Mouse (Mus musculus): ENCODE data around the gene Cntd1. TPM values are rescaled to one million over a fixed set of nuclear protein-coding genes. Genes with fewer than 3 reads are reported as not detected.

Cntd1 gene
- under 1 TPM; 0.42 to 0.84 TPM for total RNA-seq (2021)

DNA sequence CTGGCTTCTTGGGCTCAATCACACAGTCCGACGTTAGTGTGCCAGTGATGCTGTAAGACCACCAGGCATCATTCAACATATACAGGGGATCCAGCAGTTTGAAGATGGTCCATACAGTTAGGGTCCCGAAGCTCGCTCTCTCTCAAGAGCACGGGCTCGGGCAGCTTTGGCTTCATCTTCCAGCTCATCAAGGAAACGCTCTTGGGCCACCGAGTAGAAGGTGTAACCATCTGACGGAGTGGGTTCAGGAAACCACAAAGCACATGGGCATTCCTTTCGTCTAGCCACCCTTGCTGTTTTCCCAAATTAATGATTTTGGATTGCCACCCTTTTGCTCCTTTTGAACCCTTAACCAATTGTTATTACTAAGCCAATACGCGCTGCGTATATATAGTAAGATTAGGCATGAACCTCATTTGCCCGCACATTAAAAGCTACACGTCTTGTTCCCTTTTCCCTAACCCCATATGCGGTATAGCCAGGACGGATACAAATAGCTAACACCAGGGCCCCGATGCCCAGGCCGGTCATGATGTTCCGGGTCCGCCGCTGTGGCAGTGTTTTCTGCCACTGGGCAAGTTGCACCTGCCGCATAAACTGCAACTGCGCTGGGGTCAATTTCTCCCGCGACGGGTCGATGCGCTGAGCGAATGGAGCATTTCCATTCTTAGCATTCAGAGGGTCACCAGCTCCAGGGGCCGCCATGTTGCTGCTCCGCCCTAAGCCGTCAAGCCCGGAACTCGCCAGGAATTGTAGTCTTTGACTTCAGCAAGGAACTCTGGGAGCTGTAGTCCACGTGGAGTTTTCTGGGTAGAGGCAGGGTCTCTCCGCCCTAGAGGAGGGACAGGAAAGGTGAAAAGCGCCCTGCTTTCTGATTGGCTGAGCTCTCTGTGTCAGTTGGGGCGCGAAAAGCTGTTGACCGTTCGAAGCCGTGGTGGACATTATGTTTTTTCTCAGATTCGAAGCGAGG, at the start of gene Cntd1, which contains the start of gene Coa3:
Cntd1 (plus strand) TSS at position 790 of the 970 bp plus-strand sequence.
Coa3 (minus strand) TSS at position 892 of the 970 bp plus-strand sequence.
- intact Hi-C loops (cut with DNase I), result no loop called here

DNA sequence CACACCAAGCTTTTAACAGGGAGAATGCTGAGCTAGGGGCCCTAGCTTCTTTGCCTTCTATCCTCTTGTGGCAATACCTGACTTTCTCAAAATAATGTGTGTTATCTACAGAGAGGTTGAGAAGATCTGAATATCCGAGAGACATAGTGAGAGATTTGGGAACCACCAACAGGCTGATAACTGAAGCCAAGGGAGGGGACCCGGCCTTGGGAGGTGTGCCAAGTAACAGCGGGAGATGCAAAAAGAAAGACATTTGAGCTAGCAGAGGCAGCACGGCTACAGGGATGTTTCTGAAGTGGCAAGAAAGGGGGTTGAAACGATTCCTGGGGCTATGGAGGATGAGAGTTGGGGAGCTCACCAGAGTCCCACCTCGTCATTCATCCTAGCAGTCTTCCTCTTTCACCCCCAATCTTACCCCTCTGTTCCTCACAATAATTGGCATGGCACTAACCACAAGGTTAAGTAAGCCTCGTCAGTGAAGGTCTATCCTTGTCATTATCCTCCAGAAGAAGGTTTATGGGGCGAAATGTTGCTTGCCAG, 49.4 kb upstream of the Cntd1 start:
- no peak for DNase-seq (ENCODE audit: low spot score in 2 of 2)
- intact Hi-C loops (cut with DNase I), result no loop called here

More for the DNA sequence above, at the start of gene Cntd1, which contains the start of gene Coa3:
- DNase-seq (ENCODE audit: low spot score in 2 of 2), result peak; percentile 84 to 86

DNA sequence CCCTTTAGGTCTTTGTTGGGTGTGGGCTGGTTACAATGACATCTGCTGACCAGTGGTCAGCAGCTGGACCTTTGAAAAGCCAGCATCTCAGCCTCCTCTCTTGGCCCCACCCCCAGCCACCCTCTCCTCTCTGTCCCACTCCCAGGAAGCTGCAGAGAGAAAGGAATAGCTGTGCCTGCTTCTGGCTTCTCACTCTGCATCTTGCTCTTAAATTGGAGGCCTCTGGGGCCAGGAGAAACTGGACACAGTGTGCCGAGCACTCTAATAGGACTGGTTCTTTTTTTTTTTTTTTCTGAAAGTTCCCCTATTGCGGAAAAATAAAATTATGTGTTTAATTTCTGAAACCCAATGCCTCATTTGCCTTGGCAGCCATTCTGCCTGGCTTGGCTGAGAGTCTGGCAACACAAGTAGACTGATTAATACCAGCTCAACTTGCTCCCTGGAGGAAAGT, 48.7 kb upstream of the Cntd1 start:
- DNase-seq (ENCODE audit: low spot score in 2 of 2), result no peak
- intact Hi-C loops (cut with DNase I), result no loop called here

DNA sequence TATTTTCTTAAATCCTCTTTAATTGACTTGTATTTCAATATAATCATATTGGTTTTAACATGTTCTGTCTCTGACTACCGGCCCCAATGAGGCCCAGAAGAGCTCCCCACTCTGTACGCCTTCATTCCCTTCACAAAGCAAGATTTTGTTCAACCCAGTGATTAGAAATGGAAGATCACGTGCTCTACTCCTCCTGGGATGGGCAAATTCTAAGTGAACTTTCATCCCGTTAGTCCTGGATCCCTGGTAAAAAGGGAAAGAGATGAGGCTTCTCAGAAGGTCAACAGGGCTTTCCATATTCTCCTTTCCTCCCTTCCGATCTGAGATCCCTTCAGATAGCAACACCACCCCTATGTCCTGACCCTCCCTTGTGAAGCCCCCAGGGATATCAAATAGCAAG, 48.3 kb upstream of the Cntd1 start:
- no peak for DNase-seq (ENCODE audit: low spot score in 2 of 2)

DNA sequence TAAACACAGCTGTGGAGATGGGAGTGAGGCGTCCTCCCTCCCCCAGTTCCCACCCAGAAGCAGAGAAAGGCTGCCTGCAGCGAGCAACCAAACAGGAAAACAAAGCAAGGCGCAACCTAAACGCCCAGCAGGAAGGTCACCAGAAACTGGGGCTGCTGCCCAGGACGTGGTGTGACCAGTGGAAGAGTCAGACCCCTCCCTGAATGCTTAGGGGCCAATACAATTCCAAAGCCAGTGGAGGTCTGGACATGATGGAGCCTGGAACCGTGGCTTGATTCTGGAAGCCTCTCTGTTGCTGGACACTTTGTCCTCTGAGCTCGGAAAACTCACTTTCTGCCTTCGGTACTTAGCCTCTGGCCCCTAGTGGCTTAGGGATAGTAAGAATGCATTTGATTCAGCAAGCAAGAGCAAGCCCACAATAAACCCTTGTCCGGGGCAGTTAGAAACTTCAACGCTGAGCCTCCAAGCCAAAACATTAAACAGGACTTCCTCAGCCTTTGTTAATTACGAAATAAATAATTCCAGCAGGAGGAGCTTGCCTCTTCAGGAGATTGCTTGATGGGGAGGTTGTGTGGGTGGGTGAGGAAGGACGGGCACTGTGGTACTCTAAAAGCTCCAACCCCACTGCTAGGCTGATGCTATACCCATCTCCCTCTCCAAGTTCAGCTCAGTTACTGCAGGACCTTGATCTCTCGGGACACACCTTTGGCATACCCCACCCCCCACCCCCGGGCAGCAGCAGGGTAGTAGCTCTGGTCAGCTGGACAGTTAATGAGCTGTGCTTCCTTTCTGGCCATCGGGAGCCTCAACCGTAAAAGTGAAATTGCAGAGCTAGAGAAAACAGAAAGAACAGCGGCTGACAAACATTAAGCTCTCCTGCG, 47.6 kb upstream of the Cntd1 start:
- intact Hi-C loops (cut with DNase I), result no loop called here

More for the DNA sequence above, 48.3 kb upstream of the Cntd1 start:
- intact Hi-C loops (cut with DNase I), result no loop called here

DNA sequence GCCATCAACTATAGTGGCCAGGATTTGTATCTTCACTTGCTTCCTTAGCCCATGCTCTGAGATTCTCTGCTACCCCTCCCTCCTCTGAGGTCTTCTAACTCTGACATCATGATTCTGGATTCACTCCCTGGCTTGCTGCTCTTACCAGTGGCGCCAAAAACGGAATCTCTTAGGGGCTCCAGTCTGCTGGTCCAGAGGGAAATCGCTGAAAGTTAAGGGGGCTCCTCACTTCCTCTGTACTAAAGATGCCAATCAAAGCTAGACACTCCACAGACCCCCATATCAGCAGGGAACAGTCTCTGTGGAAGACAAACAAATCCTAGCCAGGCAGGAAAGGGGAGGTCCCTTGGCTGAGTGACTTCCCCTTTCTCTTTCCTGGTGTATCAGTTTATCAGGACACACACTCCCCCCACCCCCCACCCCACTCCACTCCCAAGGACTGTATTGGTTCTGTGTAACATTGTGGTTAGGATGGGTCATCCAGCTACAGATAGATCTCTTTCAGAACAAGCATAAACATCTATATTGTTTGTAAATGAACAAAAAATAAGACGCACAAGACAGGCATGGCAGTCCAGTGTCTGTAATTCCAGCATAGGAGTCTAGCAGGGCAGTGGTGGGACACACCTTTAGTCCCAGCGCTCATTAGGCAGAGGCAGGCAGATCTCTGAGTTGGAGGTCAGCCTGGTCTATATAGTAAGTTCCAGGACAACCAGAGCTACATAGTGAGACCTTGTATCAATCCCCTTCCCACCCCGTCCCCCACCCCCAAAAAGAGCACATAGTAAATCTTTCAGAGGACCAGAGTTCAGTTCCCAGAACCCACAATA, 46.6 kb upstream of the Cntd1 start:
- intact Hi-C loops (cut with DNase I), result no loop called here
- DNase-seq (ENCODE audit: low spot score in 2 of 2), result no peak

More for the DNA sequence above, 47.6 kb upstream of the Cntd1 start:
- peak; percentile 11 to 31 for DNase-seq (ENCODE audit: low spot score in 2 of 2)

DNA sequence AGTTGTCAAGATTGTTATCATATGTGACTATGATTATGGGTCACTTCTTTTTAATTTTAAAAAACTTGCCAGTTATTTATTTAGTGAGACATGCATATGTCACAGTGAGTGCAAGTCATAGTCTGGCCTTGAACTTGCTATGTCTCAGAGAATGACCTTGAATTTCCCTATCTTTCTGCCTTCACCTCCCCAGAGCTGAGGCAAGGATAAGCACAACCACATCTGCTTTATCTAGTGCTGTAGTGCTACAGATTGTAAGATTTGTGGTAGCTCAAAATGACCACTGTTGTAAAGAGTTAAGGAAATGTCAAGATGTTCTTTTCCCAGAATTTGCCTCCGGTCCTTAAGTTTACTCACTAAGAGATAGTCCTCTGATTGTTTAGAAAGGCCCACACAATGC, 45.6 kb upstream of the Cntd1 start:
- intact Hi-C loops (cut with DNase I), result no loop called here
- DNase-seq (ENCODE audit: low spot score in 2 of 2), result no peak

DNA sequence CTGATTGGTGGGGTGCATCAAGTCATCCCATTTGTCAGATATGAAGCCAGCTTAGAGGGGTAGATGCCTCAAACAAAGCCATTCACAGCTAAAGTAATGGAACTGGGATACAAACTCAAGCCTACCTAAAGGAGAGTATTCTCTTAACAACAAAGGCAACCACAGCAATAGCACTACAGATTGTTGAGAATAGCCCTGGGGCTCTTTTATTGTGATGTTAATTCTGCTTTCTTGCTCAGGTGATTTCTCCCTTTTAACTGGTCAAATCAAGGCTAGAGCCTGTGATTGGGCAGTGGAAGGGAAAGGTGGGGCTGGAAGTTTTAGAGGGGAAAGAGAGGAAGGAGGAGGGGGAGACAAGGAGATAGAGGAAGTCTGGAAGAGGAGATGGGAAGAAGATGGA, 44.7 kb upstream of the Cntd1 start:
- intact Hi-C loops (cut with DNase I), result no loop called here

DNA sequence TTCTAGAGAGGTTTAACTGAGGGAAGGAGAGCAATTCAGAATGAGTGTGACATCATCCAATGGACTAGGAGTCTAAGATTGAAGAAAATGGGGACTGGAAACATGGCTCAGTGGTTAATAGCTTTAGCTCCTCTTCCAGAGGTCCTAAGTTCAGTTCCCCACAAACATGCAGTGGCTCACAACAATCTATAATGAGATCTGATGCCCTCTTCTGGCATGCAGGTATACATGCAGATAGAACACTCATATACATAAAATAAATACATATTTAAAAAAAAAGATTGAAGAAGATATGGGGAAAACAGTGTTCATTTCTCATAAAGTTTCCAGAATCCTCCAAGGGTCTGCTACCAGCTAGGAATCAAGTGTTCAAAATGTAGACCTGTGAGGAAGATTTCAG, 43.4 kb upstream of the Cntd1 start:
- DNase-seq (ENCODE audit: low spot score in 2 of 2), result no peak
- intact Hi-C loops (cut with DNase I), result no loop called here

More for the DNA sequence above, 44.7 kb upstream of the Cntd1 start:
- DNase-seq (ENCODE audit: low spot score in 2 of 2), result no peak

DNA sequence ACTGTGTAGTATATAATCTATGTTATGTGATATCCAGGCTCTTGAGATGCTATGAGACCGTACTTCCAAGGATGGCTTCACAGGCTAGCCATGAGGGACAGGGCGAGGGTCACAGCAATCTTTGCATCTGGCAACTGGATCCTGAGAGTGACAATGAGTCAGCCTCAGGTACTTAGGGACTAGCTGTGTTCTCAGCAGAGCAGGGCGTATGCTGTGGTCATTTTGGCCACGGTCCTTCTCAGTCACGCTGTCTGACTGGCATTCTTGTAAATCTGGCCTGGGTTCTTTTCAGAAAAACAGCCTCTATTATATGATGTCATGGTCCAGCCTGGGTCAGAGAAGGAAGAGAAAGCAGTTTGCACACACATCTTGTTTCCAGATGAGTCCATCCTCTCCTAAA, 42.0 kb upstream of the Cntd1 start:
- intact Hi-C loops (cut with DNase I), result no loop called here

DNA sequence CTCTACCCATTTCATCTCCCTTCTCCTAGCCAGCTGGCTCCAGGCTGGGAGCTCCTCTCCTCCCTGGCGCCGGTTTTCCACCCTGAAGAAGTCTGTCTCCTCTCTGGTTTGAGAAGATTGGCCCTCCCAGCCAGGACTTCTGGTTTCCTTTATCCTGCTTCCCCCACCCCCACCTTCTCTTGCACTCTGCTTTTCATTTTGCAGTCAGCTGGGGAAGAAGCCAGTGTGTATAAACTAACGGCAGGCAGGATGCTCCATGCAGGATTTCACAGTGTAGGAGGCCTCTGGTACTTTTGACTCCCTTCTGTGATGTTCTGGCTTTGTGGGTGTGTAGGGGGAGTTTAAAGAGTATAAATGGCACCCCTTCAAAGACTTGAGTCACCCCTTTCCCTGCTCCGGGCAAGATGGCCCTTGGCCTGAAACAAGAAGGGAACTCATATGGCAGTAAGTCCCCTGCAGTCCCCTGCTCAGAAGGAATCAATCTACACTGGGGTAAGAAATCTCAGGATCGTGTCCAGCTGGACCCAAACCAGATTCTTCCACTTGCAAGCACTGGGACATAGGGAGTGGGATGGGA, 40.7 kb upstream of the Cntd1 start:
- intact Hi-C loops (cut with DNase I), result no loop called here
- peak in 1 of 2 experiments; percentile 48 for DNase-seq (ENCODE audit: low spot score in 2 of 2)

More for the DNA sequence above, 42.0 kb upstream of the Cntd1 start:
- DNase-seq (ENCODE audit: low spot score in 2 of 2), result no peak

DNA sequence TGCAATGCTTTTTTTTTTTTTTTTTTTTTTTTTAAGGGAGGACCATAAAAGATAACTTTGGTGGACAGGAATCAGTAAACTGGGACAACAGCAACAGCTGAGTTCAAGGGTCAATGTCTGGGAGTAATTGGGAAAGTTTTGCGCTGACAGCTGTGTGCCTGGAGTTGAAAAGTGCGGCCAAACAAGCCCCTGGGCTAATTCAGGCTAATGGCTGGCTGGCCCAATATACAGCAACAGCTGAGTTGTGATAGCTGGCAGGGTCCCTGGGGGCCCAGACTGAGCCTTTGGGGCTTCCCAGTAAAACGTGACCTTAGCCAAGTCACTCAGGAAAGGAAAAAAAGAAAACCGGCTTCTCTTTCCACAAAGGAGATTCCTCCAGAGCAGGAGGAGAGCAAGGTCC, 33.7 kb upstream of the Cntd1 start:
- no peak for DNase-seq (ENCODE audit: low spot score in 2 of 2)
- intact Hi-C loops (cut with DNase I), result no loop called here

DNA sequence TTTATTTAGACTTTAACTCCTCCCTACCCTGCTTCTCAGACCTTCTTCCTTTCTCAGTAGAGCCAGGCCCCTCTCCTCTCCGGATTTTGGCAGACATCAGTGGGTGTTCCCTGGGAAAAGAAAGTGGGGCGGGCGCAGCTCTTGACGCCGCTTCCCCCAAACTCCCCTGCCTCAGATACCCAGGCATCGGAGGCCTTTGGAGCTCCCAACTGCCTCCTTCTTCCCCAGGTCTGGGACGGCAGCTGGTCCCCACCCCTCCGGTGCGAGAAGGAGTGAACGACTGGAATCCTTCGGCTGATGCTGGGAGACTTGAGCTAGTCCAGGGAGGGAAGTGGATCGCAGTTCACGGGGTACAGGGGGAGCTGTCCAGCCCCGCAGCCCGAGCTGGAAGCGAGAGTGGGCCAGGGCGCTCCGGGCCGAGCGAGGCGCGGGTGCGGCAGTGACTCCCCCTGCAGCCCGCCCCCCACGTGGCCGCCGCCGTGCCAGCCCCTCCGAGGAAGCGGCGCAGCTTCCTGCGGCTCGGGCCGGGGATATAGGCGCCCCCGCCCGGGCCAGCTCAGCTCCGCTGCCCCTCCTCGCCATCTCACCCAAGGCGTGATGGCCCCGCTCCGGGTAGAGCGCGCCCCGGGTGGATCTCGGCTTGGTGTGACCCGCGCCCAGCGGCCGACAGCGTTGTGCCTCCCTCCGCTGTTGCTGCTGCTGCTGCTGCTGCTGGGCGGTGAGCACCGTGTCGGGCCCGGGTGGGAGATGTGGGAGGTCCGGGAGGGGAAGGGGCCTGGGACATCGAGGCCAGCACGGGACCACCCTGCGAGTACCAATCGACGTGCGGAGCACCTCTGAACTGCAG, 32.7 kb upstream of the Cntd1 start, which contains the start of gene Ramp2:
Ramp2 (plus strand) TSS at position 174 of the 847 bp plus-strand sequence.
- intact Hi-C loops (cut with DNase I), result no loop called here
- DNase-seq (ENCODE audit: low spot score in 2 of 2), result peak; percentile 25 to 38

DNA sequence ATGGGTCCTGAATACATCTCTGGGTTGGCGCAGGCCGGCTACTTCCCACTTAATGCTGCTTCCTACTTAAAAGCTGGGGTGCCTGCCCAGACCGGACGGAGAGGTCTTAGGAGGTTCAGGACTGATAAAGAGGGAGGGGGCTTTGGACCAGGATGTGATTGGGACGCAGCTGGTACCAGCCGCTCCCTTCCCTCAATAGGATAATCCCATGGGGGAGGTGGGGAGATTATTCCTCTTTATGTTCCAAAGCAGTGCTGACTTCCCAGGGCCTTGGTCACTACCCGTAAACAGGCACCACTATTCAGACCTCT, 32.2 kb upstream of the Cntd1 start:
- no peak for DNase-seq (ENCODE audit: low spot score in 2 of 2)
- intact Hi-C loops (cut with DNase I), result no loop called here

DNA sequence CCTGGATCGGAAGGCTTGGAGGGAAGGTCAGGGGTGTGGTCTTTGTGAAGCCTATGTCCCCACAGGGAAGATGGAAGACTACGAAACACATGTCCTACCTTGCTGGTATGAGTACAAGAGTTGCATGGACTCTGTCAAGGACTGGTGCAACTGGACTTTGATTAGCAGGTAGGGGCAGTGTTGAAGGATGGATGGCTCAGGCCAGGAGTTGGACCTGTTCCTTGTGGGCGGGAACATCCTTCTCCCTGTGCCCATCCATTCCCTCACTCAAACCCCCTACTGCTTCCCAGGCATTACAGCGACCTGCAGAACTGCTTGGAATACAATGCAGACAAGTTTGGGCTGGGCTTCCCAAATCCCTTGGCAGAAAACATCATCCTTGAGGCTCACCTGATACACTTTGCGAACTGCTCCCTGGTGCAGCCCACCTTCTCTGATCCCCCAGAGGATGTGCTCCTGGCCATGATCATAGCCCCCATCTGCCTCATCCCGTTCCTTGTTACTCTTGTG, 31.2 kb upstream of the Cntd1 start:
- DNase-seq (ENCODE audit: low spot score in 2 of 2), result no peak
- intact Hi-C loops (cut with DNase I), result loop anchor here (2.0 kb wide), 1 partner anchor 35 kb away; no protein-coding TSS in a partner anchor

DNA sequence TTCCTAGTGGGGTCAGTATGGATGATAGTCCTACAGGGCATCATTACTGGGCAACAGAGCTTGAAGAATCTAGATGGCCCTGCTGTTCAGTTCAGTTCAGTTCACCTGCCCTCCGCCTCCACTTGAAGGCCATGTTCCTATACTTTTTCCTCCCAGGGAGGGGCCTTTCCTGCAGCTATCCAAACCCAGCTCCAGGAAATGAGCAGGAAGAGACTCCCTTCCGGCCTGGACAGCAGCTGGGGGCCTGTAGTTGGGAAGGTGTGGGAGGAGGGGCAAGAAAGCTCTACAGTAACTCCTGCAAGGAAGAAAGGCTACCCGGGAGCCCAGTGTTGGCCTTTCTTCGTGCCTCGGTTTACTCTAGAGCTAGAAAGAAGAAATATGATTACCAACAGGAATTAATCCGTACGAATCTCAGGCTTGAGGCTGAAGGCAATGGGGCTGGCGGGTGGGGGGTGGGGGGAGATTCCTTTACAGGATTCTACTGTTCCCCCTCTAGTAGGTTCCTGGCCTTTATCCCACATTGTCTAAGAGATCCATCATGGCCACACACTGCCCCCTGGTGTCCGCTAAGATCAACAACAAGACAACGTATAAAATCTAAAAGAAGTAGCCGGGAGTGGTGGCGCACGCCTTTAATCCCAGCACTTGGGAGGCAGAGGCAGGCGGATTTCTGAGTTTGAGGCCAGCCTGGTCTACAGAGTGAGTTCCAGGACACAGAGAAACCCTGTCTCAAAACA, 30.4 kb upstream of the Cntd1 start:
- peak; percentile 49 to 58 for DNase-seq (ENCODE audit: low spot score in 2 of 2)
- intact Hi-C loops (cut with DNase I), result loop anchor here (2.0 kb wide), 1 partner anchor 36 kb away; no protein-coding TSS in a partner anchor

DNA sequence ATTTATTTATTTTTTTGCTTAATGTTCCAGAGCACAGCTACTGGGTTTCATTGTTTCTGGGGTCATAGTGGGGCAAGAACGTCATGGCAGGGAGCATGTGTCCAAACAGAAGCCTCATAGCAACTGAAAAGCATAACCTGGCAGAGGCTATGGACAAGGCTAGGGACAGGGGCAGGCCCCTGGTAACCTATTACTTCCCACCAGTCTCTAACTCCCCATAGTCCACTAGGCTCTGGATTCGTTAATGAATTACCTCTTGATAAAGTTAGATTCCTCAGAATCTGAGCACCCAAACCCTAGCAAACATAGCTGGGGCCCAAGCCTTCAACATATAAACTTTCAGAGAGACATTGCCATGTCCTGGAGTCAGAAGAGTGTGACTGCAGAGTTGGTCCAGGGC, 27.8 kb upstream of the Cntd1 start:
- intact Hi-C loops (cut with DNase I), result loop anchor here (5.0 kb wide), 1 partner anchor 51 kb away; the partner anchor contains the start of gene Becn1
- DNase-seq (ENCODE audit: low spot score in 2 of 2), result no peak

All from left cerebral cortex, postnatal 36 days (tissue).